Mouse (Mus musculus) retina, embryonic 14.5 days (tissue): ENCODE measurements around the gene Ptch2.

ENCODE experiments used
- DNase-seq: peaks from one replicate; pipeline ENCODE4 v3.0.0-alpha.2; 2015; ENCODE audit warnings: low spot score

Ptch2 gene

GRCm38 (mm10) chr4:117104672-117105071 lies 8.8 kb downstream of the Ptch2 start:
- no peak for DNase-seq

- DNase-seq = no peak
Measured at GRCm38 (mm10) chr4:117105127-117105526, 9.3 kb downstream of the Ptch2 start.

GRCm38 (mm10) chr4:117107813-117108523 lies 12.1 kb downstream of the Ptch2 start:
- DNase-seq = no peak

GRCm38 (mm10) chr4:117108524-117108849 lies 12.6 kb downstream of the Ptch2 start:
- DNase-seq = no peak

- DNase-seq = no peak
Measured at GRCm38 (mm10) chr4:117109330-117109729, 13.5 kb downstream of the Ptch2 start.

- DNase-seq = no peak
Measured at GRCm38 (mm10) chr4:117110249-117110648, 14.4 kb downstream of the Ptch2 start.

GRCm38 (mm10) chr4:117110985-117111384 lies 15.1 kb downstream of the Ptch2 start:
- no peak for DNase-seq

GRCm38 (mm10) chr4:117113237-117113636 lies 17.4 kb downstream of the Ptch2 start:
- DNase-seq = no peak

- DNase-seq = no peak
Measured at GRCm38 (mm10) chr4:117115592-117115991, 19.7 kb downstream of the Ptch2 start.

GRCm38 (mm10) chr4:117117931-117118330 lies 22.1 kb downstream of the Ptch2 start:
- DNase-seq = no peak

GRCm38 (mm10) chr4:117119636-117120035 lies 23.8 kb downstream of the Ptch2 start:
- DNase-seq = no peak

- peak; percentile 17 for DNase-seq
Measured at GRCm38 (mm10) chr4:117120052-117120444, 24.2 kb downstream of the Ptch2 start.

GRCm38 (mm10) chr4:117120445-117121414 lies 24.9 kb downstream of the Ptch2 start:
- peak; percentile 95 for DNase-seq

- DNase-seq = no peak
Measured at GRCm38 (mm10) chr4:117122209-117122608, 26.3 kb downstream of the Ptch2 start.

GRCm38 (mm10) chr4:117123546-117124217 lies 27.8 kb downstream of the Ptch2 start:
- DNase-seq = no peak

- no peak for DNase-seq
Measured at GRCm38 (mm10) chr4:117124218-117124517, 28.3 kb downstream of the Ptch2 start.

GRCm38 (mm10) chr4:117124518-117125347 lies 28.9 kb downstream of the Ptch2 start:
- DNase-seq = no peak

GRCm38 (mm10) chr4:117125348-117125909 lies 29.6 kb downstream of the Ptch2 start, which contains the start of gene Btbd19:
Gene Btbd19 (minus strand): TSS chr4:117125725.
- peak; percentile 67 for DNase-seq

- DNase-seq = no peak
Measured at GRCm38 (mm10) chr4:117125910-117126674, 30.2 kb downstream of the Ptch2 start.

GRCm38 (mm10) chr4:117126675-117127290 lies 30.9 kb downstream of the Ptch2 start, which contains the start of gene Tctex1d4:
Gene Tctex1d4 (plus strand): TSS chr4:117126794.
- no peak for DNase-seq
